Mouse (Mus musculus): ENCODE data around the gene Vmn2r40.

Vmn2r40 gene

GRCm38 (mm10) chr7:8931335-8931734 lies at the start of gene Vmn2r40:
Gene Vmn2r40, minus strand, starts transcription at chr7:8931435.
- in situ Hi-C loops (cut with MboI, MseI), result loop anchor here (10.0 kb wide), 1 partner anchor 767 kb away; the partner anchor contains the start of gene Vmn2r41
